Mouse (Mus musculus) testis, adult 2 months (tissue): ENCODE results near the gene Cwc22.

ENCODE experiments used
- CTCF ChIP-seq: fragments of 200-500 bp; IDR thresholded peaks from 2 replicates; pipeline ENCODE4 v1.5.1; 2012; ENCODE audit warnings: low read depth, mild to moderate bottlenecking, inconsistent platforms, low read length, moderate library complexity; ENCODE audit not compliant: control insufficient read depth, insufficient read depth, insufficient replicate concordance
- POLR2A ChIP-seq: fragments of 200-500 bp; IDR thresholded peaks from 2 replicates; pipeline ENCODE4 v1.6.1; 2012; ENCODE audit warnings: low read depth, mild to moderate bottlenecking, inconsistent platforms, low read length, moderate library complexity; ENCODE audit not compliant: control insufficient read depth

DNA sequence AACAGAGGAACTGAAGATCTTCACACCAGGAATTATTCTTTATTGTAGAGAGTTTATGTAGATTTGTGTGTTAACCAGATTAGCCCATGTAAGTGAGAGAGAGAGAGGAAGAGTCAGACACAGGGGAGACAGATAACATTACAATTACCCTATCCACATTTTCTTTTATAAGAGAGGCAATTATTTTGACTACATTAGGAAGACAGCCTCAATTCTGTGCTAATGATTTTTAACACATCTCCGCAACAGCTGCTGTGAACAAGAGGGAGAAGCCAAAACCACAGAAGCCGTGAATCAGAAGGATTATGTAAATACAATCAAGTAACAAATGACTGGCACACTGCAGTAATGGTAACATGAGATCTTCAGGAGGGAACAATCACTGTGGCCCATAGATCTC, 12.5 kb downstream of the Cwc22 start:
- TF ChIP-seq CTCF (no peak), POLR2A (no peak)
